Mouse (Mus musculus) CH12.LX (cell line): Measurements from ENCODE around the gene Arxes2. TPM values are rescaled to one million over a fixed set of nuclear protein-coding genes. Genes with fewer than 3 reads are reported as not detected.

Source experiments
- DNase-seq: peaks from one replicate; pipeline ENCODE4 v3.0.0-alpha.2; 2013; ENCODE audit errors: extremely low read depth
- H3K27ac ChIP-seq: 2 replicates; pipeline ENCODE4 v1.5.1; 2012; ENCODE audit warnings: low read depth, mild to moderate bottlenecking, control low read depth, moderate library complexity; ENCODE audit not compliant: insufficient read depth
- H3K27me3 ChIP-seq: replicated peaks from 2 replicates; pipeline ENCODE3; 2012; ENCODE audit warnings: inconsistent platforms
- H3K36me3 ChIP-seq, 2 experiments: replicated peaks in 1 of 2; 2 replicates each; pipeline versions ENCODE3 to v1.6.1; 2012; ENCODE audit warnings: inconsistent platforms in 1 of 2, low read length in 1 of 2, mild to moderate bottlenecking in 1 of 2, mixed read lengths in 1 of 2, moderate library complexity in 1 of 2; ENCODE audit not compliant: control insufficient read depth in 1 of 2, insufficient read depth in 1 of 2
- H3K4me1 ChIP-seq, 2 experiments: 2 replicates each; pipeline ENCODE4 v1.6.1; 2012; ENCODE audit warnings: inconsistent platforms in 1 of 2, moderate library complexity in 1 of 2; ENCODE audit not compliant: insufficient read depth in 2 of 2, control insufficient read depth in 1 of 2
- H3K4me2 ChIP-seq: 2 replicates; pipeline ENCODE4 v1.6.1; 2012; ENCODE audit warnings: low read depth, mild to moderate bottlenecking, control low read depth; ENCODE audit not compliant: poor library complexity, insufficient read depth, severe bottlenecking
- H3K4me3 ChIP-seq, 3 experiments: fragments of 150-350 bp in 1 of 3; sonication (generic) in 1 of 3; replicated peaks in 1 of 3; 2 replicates each; pipeline versions ENCODE3 to v1.5.1; 2011 to 2012; ENCODE audit warnings: low read depth in 2 of 3, low read length in 2 of 3, mild to moderate bottlenecking in 2 of 3, moderate library complexity in 2 of 3, control low read depth in 1 of 3, improper control_type of control experiment in 1 of 3, inconsistent platforms in 1 of 3, mixed read lengths in 1 of 3; ENCODE audit not compliant: poor library complexity in 1 of 3
- H3K79me2 ChIP-seq: replicated peaks from 2 replicates; pipeline ENCODE4 v1.6.1; 2012; ENCODE audit warnings: mild to moderate bottlenecking, moderate library complexity; ENCODE audit not compliant: control insufficient read depth, poor library complexity, insufficient read depth, severe bottlenecking; ENCODE audit errors: extremely low read depth
- H3K9ac ChIP-seq: 2 replicates; pipeline ENCODE4 v1.6.1; 2012; ENCODE audit warnings: low read depth, mild to moderate bottlenecking, control low read depth, moderate library complexity; ENCODE audit not compliant: insufficient read depth
- H3K9me3 ChIP-seq: replicated peaks from 2 replicates; pipeline ENCODE3; 2012; ENCODE audit warnings: low read length, inconsistent platforms, mixed read lengths
- BHLHE40 ChIP-seq: IDR thresholded peaks from 2 replicates; pipeline ENCODE4 v1.6.1; 2011; ENCODE audit warnings: mild to moderate bottlenecking, low read depth, low read length, improper control_type of control experiment
- CHD2 ChIP-seq: IDR thresholded peaks from 2 replicates; pipeline ENCODE4 v1.6.1; 2011; ENCODE audit warnings: low read length, improper control_type of control experiment
- E2F4 ChIP-seq: IDR thresholded peaks from 2 replicates; pipeline ENCODE4 v1.6.1; 2011; ENCODE audit warnings: low read depth, low read length, improper control_type of control experiment; ENCODE audit not compliant: insufficient replicate concordance
- EP300 ChIP-seq: IDR thresholded peaks from 2 replicates; pipeline ENCODE4 v1.6.1; 2011; ENCODE audit warnings: low read length, improper control_type of control experiment
- ETS1 ChIP-seq: conservative IDR thresholded peaks from 2 replicates; pipeline ENCODE4 v1.6.1; 2012; ENCODE audit warnings: low read depth, mild to moderate bottlenecking, inconsistent platforms, low read length, improper control_type of control experiment, moderate library complexity
- GABPA ChIP-seq: IDR thresholded peaks from 2 replicates; pipeline ENCODE4 v1.6.1; 2012; ENCODE audit warnings: low read depth, low read length, improper control_type of control experiment, inconsistent platforms; ENCODE audit not compliant: insufficient replicate concordance
- HCFC1 ChIP-seq: IDR thresholded peaks from 2 replicates; pipeline ENCODE4 v1.6.1; 2012; ENCODE audit warnings: low read depth, mild to moderate bottlenecking, inconsistent platforms, low read length, improper control_type of control experiment
- IRF4 ChIP-seq: IDR thresholded peaks from 2 replicates; pipeline ENCODE4 v1.6.1; 2014; ENCODE audit warnings: low read depth, mild to moderate bottlenecking, inconsistent platforms, low read length, improper control_type of control experiment
- JUN ChIP-seq: IDR thresholded peaks from 2 replicates; pipeline ENCODE4 v1.6.1; 2011; ENCODE audit warnings: low read depth, mild to moderate bottlenecking, low read length, improper control_type of control experiment, moderate library complexity; ENCODE audit not compliant: insufficient read depth
- JUND ChIP-seq: conservative IDR thresholded peaks from 2 replicates; pipeline ENCODE4 v1.6.1; 2011; ENCODE audit warnings: low read depth, low read length, improper control_type of control experiment
- NRF1 ChIP-seq: IDR thresholded peaks from 2 replicates; pipeline ENCODE4 v1.6.1; 2014; ENCODE audit warnings: low read depth, mild to moderate bottlenecking, inconsistent platforms, low read length, improper control_type of control experiment, moderate library complexity
- POLR2AphosphoS2 ChIP-seq: IDR thresholded peaks from 2 replicates; pipeline ENCODE4 v1.6.1; 2011; ENCODE audit warnings: low read depth, low read length, improper control_type of control experiment
- RAD21 ChIP-seq: IDR thresholded peaks from 2 replicates; pipeline ENCODE4 v1.6.1; 2011; ENCODE audit warnings: low read depth, mild to moderate bottlenecking, low read length, improper control_type of control experiment, moderate library complexity
- SMC3 ChIP-seq: IDR thresholded peaks from 2 replicates; pipeline ENCODE4 v1.6.1; 2011; ENCODE audit warnings: low read depth, low read length, improper control_type of control experiment
- USF2 ChIP-seq: conservative IDR thresholded peaks from 2 replicates; pipeline ENCODE4 v1.6.1; 2011; ENCODE audit warnings: low read depth, low read length, improper control_type of control experiment
- dilution Hi-C: fragments of 300-500 bp; cut with MboI; formaldehyde crosslinking; loops from 2 replicates; pipeline ENCODE4 v1.14.3; 2020; ENCODE audit warnings: low sequenced_read_pairs; ENCODE audit not compliant: extremely low pct_unique_long_range_greater_than_20kb, extremely low pct_ligation_motif_present
- in situ Hi-C: fragments of 300-500 bp; cut with MboI; formaldehyde crosslinking; loops from 3 replicates; pipeline ENCODE4 v1.14.3; 2019; ENCODE audit warnings: low sequenced_read_pairs, low pct_ligation_motif_present, low pct_unique_long_range_greater_than_20kb, mixed read lengths
- polyA plus RNA-seq: library from polyadenylated mRNA; unstranded; fragments of >175 nt; gene quantifications from 2 replicates; pipeline ENCODE4 v1.2.1, GENCODE M21; 2012; ENCODE audit warnings: low read depth; ENCODE audit not compliant: insufficient read length
- total RNA-seq, 2 experiments: library from RNA; depleted of rRNA; stranded (reverse); fragments of 300-350 nt in 1 of 2; fragments of >200 nt in 1 of 2; gene quantifications; 2 replicates each; pipeline ENCODE4 v1.2.3; 2012 to 2014

The Arxes2 gene
- total and polyA plus RNA-seq, 3 experiments: 0.28 to 0.50 TPM; not detected in 1

DNA sequence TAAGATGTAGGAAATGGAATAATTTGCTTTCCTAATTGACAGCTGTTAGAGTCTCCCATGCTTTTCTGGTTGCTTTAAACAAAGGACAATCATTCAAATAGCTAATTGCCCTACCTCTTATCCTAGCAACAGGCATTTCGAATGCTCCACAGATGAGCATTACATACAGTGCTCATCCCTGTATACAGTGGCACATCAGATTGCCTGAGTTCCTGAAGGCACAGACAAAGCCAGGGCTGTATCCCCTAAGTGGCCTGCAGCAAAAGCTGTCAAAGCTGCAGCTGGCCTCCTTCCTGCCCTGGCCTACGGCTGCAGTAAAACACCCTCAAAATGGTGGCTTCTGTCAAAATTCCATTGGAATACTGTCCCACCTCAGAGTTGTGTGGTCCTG, 35.9 kb upstream of the Arxes2 start:
- no peaks in the 10 kb centered on the region for H3K79me2 ChIP-seq
- no peak for DNase-seq
- H3K36me3 ChIP-seq: no peaks in the 10 kb centered on the region
- H3K9ac ChIP-seq: no peak overlapping the region
- H3K9me3 ChIP-seq: no peaks in the 10 kb centered on the region
- H3K4me3 ChIP-seq: no peak overlapping the region
- dilution Hi-C loops (no loop called here), in situ Hi-C loops (no loop called here)
- no peak overlapping the region for H3K27ac ChIP-seq
- no peaks in the 10 kb centered on the region for H3K27me3 ChIP-seq
- H3K4me1 ChIP-seq: no peaks in the 10 kb centered on the region
- H3K4me2 ChIP-seq: no peak overlapping the region
- no peak for TF ChIP-seq EP300
- no peak for TF ChIP-seq IRF4
- TF ChIP-seq BHLHE40: no peak
- TF ChIP-seq USF2: no peak
- no peak for TF ChIP-seq RAD21
- no peak for TF ChIP-seq POLR2AphosphoS2
- TF ChIP-seq E2F4: no peak
- no peak for TF ChIP-seq JUND
- no peak for TF ChIP-seq NRF1
- TF ChIP-seq JUN: no peak
- TF ChIP-seq CHD2: no peak
- TF ChIP-seq GABPA: no peak
- no peak for TF ChIP-seq ETS1

GRCm38 (mm10) chrX:135958589-135959225, 34.9 kb upstream of the Arxes2 start:
- Histone ChIP-seq H3K4me3 (no peak overlapping the region), H3K9ac (no peak overlapping the region), H3K27ac (no peak overlapping the region), H3K27me3 (no peaks in the 10 kb centered on the region), H3K79me2 (no peaks in the 10 kb centered on the region), H3K4me1 (no peaks in the 10 kb centered on the region), H3K4me2 (no peak overlapping the region), H3K36me3 (no peaks in the 10 kb centered on the region), H3K9me3 (no peaks in the 10 kb centered on the region)
- in situ Hi-C loops: no loop called here
- dilution Hi-C loops: no loop called here
- DNase-seq: no peak
- TF ChIP-seq BHLHE40: no peak
- TF ChIP-seq GABPA: no peak
- TF ChIP-seq JUND: no peak
- TF ChIP-seq HCFC1: no peak
- TF ChIP-seq SMC3: no peak
